Mouse (Mus musculus) testis, adult 2 months (tissue): ENCODE data around the gene Mybpc3.

Source experiments
- CTCF ChIP-seq: fragments of 200-500 bp; IDR thresholded peaks from 2 replicates; pipeline ENCODE4 v1.5.1; 2012; ENCODE audit warnings: low read depth, mild to moderate bottlenecking, inconsistent platforms, low read length, moderate library complexity; ENCODE audit not compliant: control insufficient read depth, insufficient read depth, insufficient replicate concordance
- POLR2A ChIP-seq: fragments of 200-500 bp; IDR thresholded peaks from 2 replicates; pipeline ENCODE4 v1.6.1; 2012; ENCODE audit warnings: low read depth, mild to moderate bottlenecking, inconsistent platforms, low read length, moderate library complexity; ENCODE audit not compliant: control insufficient read depth

- TF ChIP-seq CTCF = no peak
- TF ChIP-seq POLR2A = no peak
Measured at GRCm38 (mm10) chr2:91119551-91119950, 1.6 kb downstream of the Mybpc3 start.
